Mouse (Mus musculus): ENCODE measurements around the gene Ndufb6.
A peak's percentile ranks its signal among the peaks of the same experiment; 100 is the strongest.

Gene Ndufb6

GRCm38 (mm10) chr4:40254385-40255103 lies 24.7 kb downstream of the Ndufb6 start:
- no peak for DNase-seq (ENCODE audit: low read depth, low spot score)

- DNase-seq (ENCODE audit: low read depth, low spot score), result no peak
Observed at GRCm38 (mm10) chr4:40253766-40254165, 25.5 kb downstream of the Ndufb6 start.

GRCm38 (mm10) chr4:40250984-40251383 lies 28.2 kb downstream of the Ndufb6 start:
- DNase-seq (ENCODE audit: low read depth, low spot score), result no peak

GRCm38 (mm10) chr4:40244035-40244434 lies 35.2 kb downstream of the Ndufb6 start:
- peak; percentile 31 for DNase-seq (ENCODE audit: low read depth, low spot score)

- DNase-seq (ENCODE audit: low read depth, low spot score), result no peak
Observed at GRCm38 (mm10) chr4:40243006-40243405, 36.2 kb downstream of the Ndufb6 start.

- no peak for DNase-seq (ENCODE audit: low read depth, low spot score)
Observed at GRCm38 (mm10) chr4:40241928-40242327, 37.3 kb downstream of the Ndufb6 start.

GRCm38 (mm10) chr4:40240272-40240744 lies 38.9 kb downstream of the Ndufb6 start:
- DNase-seq (ENCODE audit: low read depth, low spot score), result peak; percentile 19

GRCm38 (mm10) chr4:40239409-40240271 lies 39.6 kb downstream of the Ndufb6 start, which contains the start of gene Ddx58:
Gene Ddx58, minus strand, starts transcription at chr4:40239828.
- DNase-seq (ENCODE audit: low read depth, low spot score), result peak; percentile 77

- peak; percentile 81 for DNase-seq (ENCODE audit: low read depth, low spot score)
Observed at GRCm38 (mm10) chr4:40238483-40239408, 40.5 kb downstream of the Ndufb6 start.

- DNase-seq (ENCODE audit: low read depth, low spot score), result peak; percentile 14
Observed at GRCm38 (mm10) chr4:40236829-40237228, 42.4 kb downstream of the Ndufb6 start.

- no peak for DNase-seq (ENCODE audit: low read depth, low spot score)
Observed at GRCm38 (mm10) chr4:40234256-40234655, 45.0 kb downstream of the Ndufb6 start.

- no peak for DNase-seq (ENCODE audit: low read depth, low spot score)
Observed at GRCm38 (mm10) chr4:40233062-40233664, 46.1 kb downstream of the Ndufb6 start.

- no peak for DNase-seq (ENCODE audit: low read depth, low spot score)
Observed at GRCm38 (mm10) chr4:40229723-40230122, 49.5 kb downstream of the Ndufb6 start.

GRCm38 (mm10) chr4:40227886-40228285 lies 51.3 kb downstream of the Ndufb6 start:
- DNase-seq (ENCODE audit: low read depth, low spot score), result no peak

GRCm38 (mm10) chr4:40227131-40227530 lies 52.1 kb downstream of the Ndufb6 start:
- DNase-seq (ENCODE audit: low read depth, low spot score), result no peak

GRCm38 (mm10) chr4:40226095-40226494 lies 53.1 kb downstream of the Ndufb6 start:
- DNase-seq (ENCODE audit: low read depth, low spot score), result no peak

GRCm38 (mm10) chr4:40221876-40222585 lies 57.2 kb downstream of the Ndufb6 start:
- no peak for DNase-seq (ENCODE audit: low read depth, low spot score)

GRCm38 (mm10) chr4:40221004-40221760 lies 58.0 kb downstream of the Ndufb6 start:
- DNase-seq (ENCODE audit: low read depth, low spot score), result no peak
